Mouse (Mus musculus) testis, adult 2 months (tissue): ENCODE measurements around the gene Mipol1. TPM values are rescaled to one million over a fixed set of nuclear protein-coding genes. Genes with fewer than 3 reads are reported as not detected.
A peak's percentile ranks its signal among the peaks of the same experiment; 100 is the strongest.

Experiments
- H3K27ac ChIP-seq: fragments of 200-500 bp; 2 replicates; pipeline ENCODE4 v1.5.1; 2012; ENCODE audit warnings: low read depth, low read length; ENCODE audit not compliant: control insufficient read depth, insufficient read depth
- H3K27me3 ChIP-seq: fragments of 200-500 bp; 2 replicates; pipeline ENCODE4 v1.6.1; 2012; ENCODE audit warnings: mild to moderate bottlenecking, low read length, moderate library complexity; ENCODE audit not compliant: control insufficient read depth, insufficient read depth
- H3K36me3 ChIP-seq: fragments of 200-500 bp; 2 replicates; pipeline ENCODE4 v1.6.1; 2012; ENCODE audit warnings: mild to moderate bottlenecking, low read length; ENCODE audit not compliant: control insufficient read depth, insufficient read depth
- H3K4me1 ChIP-seq: fragments of 200-500 bp; 2 replicates; pipeline ENCODE4 v1.6.1; 2012; ENCODE audit warnings: low read length; ENCODE audit not compliant: control insufficient read depth, insufficient read depth
- H3K4me3 ChIP-seq: fragments of 200-500 bp; 2 replicates; pipeline ENCODE4 v1.5.1; 2012; ENCODE audit warnings: low read depth, mild to moderate bottlenecking, low read length, moderate library complexity, mixed read lengths; ENCODE audit not compliant: control insufficient read depth
- CTCF ChIP-seq: fragments of 200-500 bp; IDR thresholded peaks from 2 replicates; pipeline ENCODE4 v1.5.1; 2012; ENCODE audit warnings: low read depth, mild to moderate bottlenecking, inconsistent platforms, low read length, moderate library complexity; ENCODE audit not compliant: control insufficient read depth, insufficient read depth, insufficient replicate concordance
- POLR2A ChIP-seq: fragments of 200-500 bp; IDR thresholded peaks from 2 replicates; pipeline ENCODE4 v1.6.1; 2012; ENCODE audit warnings: low read depth, mild to moderate bottlenecking, inconsistent platforms, low read length, moderate library complexity; ENCODE audit not compliant: control insufficient read depth
- polyA plus RNA-seq: library from polyadenylated mRNA; depleted of rRNA; stranded (reverse); fragments of >200 nt; gene quantifications from 2 replicates; pipeline ENCODE4 v1.2.3, GENCODE M21; 2012

Gene Mipol1
- polyA plus RNA-seq, 1 experiment, result 4.1 TPM

GRCm38 (mm10) chr12:57226411-57226810 lies 3.8 kb upstream of the Mipol1 start:
- H3K4me1 ChIP-seq, result peaks cover 12% of the 10 kb centered on the region
- peak overlapping the region; percentile 17 for H3K4me3 ChIP-seq
- no peaks in the 10 kb centered on the region for H3K27me3 ChIP-seq
- TF ChIP-seq CTCF, result no peak
- TF ChIP-seq POLR2A, result no peak
- H3K36me3 ChIP-seq, result no peaks in the 10 kb centered on the region
- no peak overlapping the region for H3K27ac ChIP-seq

- Histone ChIP-seq H3K27me3 (no peaks in the 10 kb centered on the region), H3K36me3 (no peaks in the 10 kb centered on the region), H3K4me3 (no peak overlapping the region), H3K4me1 (peaks cover 12% of the 10 kb centered on the region), H3K27ac (no peak overlapping the region)
- no peak for TF ChIP-seq POLR2A
These were observed 2.5 kb upstream of the Mipol1 start for GRCm38 (mm10) chr12:57227776-57228175.

GRCm38 (mm10) chr12:57229703-57230102 lies 524 bp upstream of the Mipol1 start:
- TF ChIP-seq CTCF (no peak), POLR2A (no peak)
- H3K4me3 ChIP-seq, result peak overlapping the region; percentile 90
- no peaks in the 10 kb centered on the region for H3K27me3 ChIP-seq
- H3K36me3 ChIP-seq, result no peaks in the 10 kb centered on the region
- H3K27ac ChIP-seq, result peak overlapping the region; percentile 86
- H3K4me1 ChIP-seq, result peaks cover 12% of the 10 kb centered on the region

- peak overlapping the region; percentile 90 for H3K4me3 ChIP-seq
- no peaks in the 10 kb centered on the region for H3K27me3 ChIP-seq
- peaks cover 12% of the 10 kb centered on the region for H3K4me1 ChIP-seq
- TF ChIP-seq POLR2A, result no peak
- TF ChIP-seq CTCF, result no peak
- peak overlapping the region; percentile 85 for H3K27ac ChIP-seq
- no peaks in the 10 kb centered on the region for H3K36me3 ChIP-seq
These were observed 1.1 kb downstream of the Mipol1 start for GRCm38 (mm10) chr12:57231085-57231875.

- TF ChIP-seq POLR2A, result no peak
- no peak for TF ChIP-seq CTCF
- Histone ChIP-seq H3K27me3 (no peaks in the 10 kb centered on the region), H3K4me3 (no peak overlapping the region)
These were observed 3.2 kb downstream of the Mipol1 start for GRCm38 (mm10) chr12:57233386-57233785.

GRCm38 (mm10) chr12:57243671-57244495 lies 13.7 kb downstream of the Mipol1 start:
- no peak for TF ChIP-seq CTCF
- TF ChIP-seq POLR2A, result no peak
- H3K27ac ChIP-seq, result no peak overlapping the region
- H3K27me3 ChIP-seq, result no peaks in the 10 kb centered on the region
- no peaks in the 10 kb centered on the region for H3K36me3 ChIP-seq
- no peaks in the 10 kb centered on the region for H3K4me1 ChIP-seq
- no peak overlapping the region for H3K4me3 ChIP-seq

More at GRCm38 (mm10) chr12:57233386-57233785, 3.2 kb downstream of the Mipol1 start:
- Histone ChIP-seq H3K27ac (no peak overlapping the region), H3K4me1 (peaks cover 3% of the 10 kb centered on the region; the same call in 1 of the 2 replicates), H3K36me3 (no peaks in the 10 kb centered on the region)

- Histone ChIP-seq H3K27ac (no peak overlapping the region), H3K4me3 (no peak overlapping the region), H3K36me3 (no peaks in the 10 kb centered on the region), H3K27me3 (no peaks in the 10 kb centered on the region), H3K4me1 (no peaks in the 10 kb centered on the region)
- no peak for TF ChIP-seq CTCF
- no peak for TF ChIP-seq POLR2A
These were observed 28.3 kb downstream of the Mipol1 start for GRCm38 (mm10) chr12:57258572-57258971.
